Mouse (Mus musculus): ENCODE data around the gene Parn. TPM values are rescaled to one million over a fixed set of nuclear protein-coding genes. Genes with fewer than 3 reads are reported as not detected.

Gene Parn
- polyA plus RNA-seq, 1 experiment from 2014 or later, result 14.9 TPM

- H3K36me3 ChIP-seq (ENCODE audit: control insufficient read depth, insufficient read depth), result no peaks in the 10 kb centered on the region
- WGBS (ENCODE audit: insufficient replicate concordance), result 90% methylated on average over 1 of the region's 1 CpGs
- H3K4me3 ChIP-seq (ENCODE audit: low read depth, low read length), result no peak overlapping the region
- no peak overlapping the region for H3K27ac ChIP-seq (ENCODE audit: low read length)
- H3K4me1 ChIP-seq (ENCODE audit: control insufficient read depth, low read depth, low read length), result peaks cover 3% of the 10 kb centered on the region; the same call in 1 of the 2 replicates
- no peaks in the 10 kb centered on the region for H3K27me3 ChIP-seq (ENCODE audit: control insufficient read depth, insufficient read depth, low read depth, low read length)
- H3K4me2 ChIP-seq (ENCODE audit: low read depth, low read length), result no peak overlapping the region
- ATAC-seq (ENCODE audit: low read depth), result no peak
- H3K9ac ChIP-seq (ENCODE audit: low read depth, low read length), result no peak overlapping the region
- H3K9me3 ChIP-seq (replicated peaks; ENCODE audit: control insufficient read depth, low read length), result no peaks in the 10 kb centered on the region
Measured at GRCm38 (mm10) chr16:13580016-13580415, 88.0 kb downstream of the Parn start.

- 44% methylated on average over 4 of the region's 4 CpGs for WGBS (ENCODE audit: insufficient replicate concordance)
- H3K36me3 ChIP-seq (ENCODE audit: control insufficient read depth, insufficient read depth), result no peaks in the 10 kb centered on the region
- no peak overlapping the region for H3K4me2 ChIP-seq (ENCODE audit: low read depth, low read length)
- H3K9me3 ChIP-seq (replicated peaks; ENCODE audit: control insufficient read depth, low read length), result no peaks in the 10 kb centered on the region
- H3K9ac ChIP-seq (ENCODE audit: low read depth, low read length), result no peak overlapping the region
- ATAC-seq (ENCODE audit: low read depth), result peak; percentile 47
- H3K4me3 ChIP-seq (ENCODE audit: low read depth, low read length), result no peak overlapping the region
- H3K27me3 ChIP-seq (ENCODE audit: control insufficient read depth, insufficient read depth, low read depth, low read length), result no peaks in the 10 kb centered on the region
- H3K27ac ChIP-seq (ENCODE audit: low read length), result no peak overlapping the region
- H3K4me1 ChIP-seq (ENCODE audit: control insufficient read depth, low read depth, low read length), result peaks cover 3% of the 10 kb centered on the region; the same call in 1 of the 2 replicates
Measured at GRCm38 (mm10) chr16:13575306-13575705, 92.7 kb downstream of the Parn start.

GRCm38 (mm10) chr16:13568280-13568679 is 99.7 kb downstream of the Parn start:
- Histone ChIP-seq H3K9me3 (replicated peaks; ENCODE audit: control insufficient read depth, low read length) (no peaks in the 10 kb centered on the region), H3K27me3 (ENCODE audit: control insufficient read depth, insufficient read depth, low read depth, low read length) (no peaks in the 10 kb centered on the region), H3K4me3 (ENCODE audit: low read depth, low read length) (no peak overlapping the region), H3K9ac (ENCODE audit: low read depth, low read length) (no peak overlapping the region), H3K36me3 (ENCODE audit: control insufficient read depth, insufficient read depth) (no peaks in the 10 kb centered on the region), H3K4me2 (ENCODE audit: low read depth, low read length) (no peak overlapping the region), H3K4me1 (ENCODE audit: control insufficient read depth, low read depth, low read length) (no peaks in the 10 kb centered on the region), H3K27ac (ENCODE audit: low read length) (no peak overlapping the region)
- WGBS (ENCODE audit: insufficient replicate concordance), result 67% methylated on average over 2 of the region's 2 CpGs
- ATAC-seq (ENCODE audit: low read depth), result no peak

GRCm38 (mm10) chr16:13567614-13568013 is 100.4 kb downstream of the Parn start:
- Histone ChIP-seq H3K9ac (ENCODE audit: low read depth, low read length) (no peak overlapping the region), H3K4me3 (ENCODE audit: low read depth, low read length) (no peak overlapping the region), H3K4me1 (ENCODE audit: control insufficient read depth, low read depth, low read length) (no peaks in the 10 kb centered on the region), H3K4me2 (ENCODE audit: low read depth, low read length) (no peak overlapping the region), H3K27ac (ENCODE audit: low read length) (no peak overlapping the region), H3K36me3 (ENCODE audit: control insufficient read depth, insufficient read depth) (no peaks in the 10 kb centered on the region), H3K27me3 (ENCODE audit: control insufficient read depth, insufficient read depth, low read depth, low read length) (no peaks in the 10 kb centered on the region), H3K9me3 (replicated peaks; ENCODE audit: control insufficient read depth, low read length) (no peaks in the 10 kb centered on the region)
- ATAC-seq (ENCODE audit: low read depth), result 0 out of 2 replicates have a peak, but pooled peaks have one; percentile 11
- 73% methylated on average over 1 of the region's 1 CpGs for WGBS (ENCODE audit: insufficient replicate concordance)

- Histone ChIP-seq H3K36me3 (ENCODE audit: control insufficient read depth, insufficient read depth) (no peaks in the 10 kb centered on the region), H3K4me1 (ENCODE audit: control insufficient read depth, low read depth, low read length) (no peaks in the 10 kb centered on the region), H3K9ac (ENCODE audit: low read depth, low read length) (no peak overlapping the region), H3K27ac (ENCODE audit: low read length) (no peak overlapping the region), H3K4me2 (ENCODE audit: low read depth, low read length) (no peak overlapping the region), H3K27me3 (ENCODE audit: control insufficient read depth, insufficient read depth, low read depth, low read length) (no peaks in the 10 kb centered on the region), H3K9me3 (replicated peaks; ENCODE audit: control insufficient read depth, low read length) (no peaks in the 10 kb centered on the region), H3K4me3 (ENCODE audit: low read depth, low read length) (no peak overlapping the region)
- WGBS (ENCODE audit: insufficient replicate concordance), result 79% methylated on average over 6 of the region's 6 CpGs
- no peak for ATAC-seq (ENCODE audit: low read depth)
Measured at GRCm38 (mm10) chr16:13566351-13566750, 101.6 kb downstream of the Parn start.

- H3K27me3 ChIP-seq (ENCODE audit: control insufficient read depth, insufficient read depth, low read depth, low read length), result no peaks in the 10 kb centered on the region
- no peaks in the 10 kb centered on the region for H3K4me1 ChIP-seq (ENCODE audit: control insufficient read depth, low read depth, low read length)
- no peak overlapping the region for H3K4me2 ChIP-seq (ENCODE audit: low read depth, low read length)
- no peak overlapping the region for H3K9ac ChIP-seq (ENCODE audit: low read depth, low read length)
- no peak overlapping the region for H3K4me3 ChIP-seq (ENCODE audit: low read depth, low read length)
- WGBS (ENCODE audit: insufficient replicate concordance), result 77% methylated on average over 5 of the region's 5 CpGs
- H3K36me3 ChIP-seq (ENCODE audit: control insufficient read depth, insufficient read depth), result no peaks in the 10 kb centered on the region
- H3K9me3 ChIP-seq (replicated peaks; ENCODE audit: control insufficient read depth, low read length), result no peaks in the 10 kb centered on the region
- H3K27ac ChIP-seq (ENCODE audit: low read length), result no peak overlapping the region
- ATAC-seq (ENCODE audit: low read depth), result no peak
Measured at GRCm38 (mm10) chr16:13565291-13565690, 102.7 kb downstream of the Parn start.

GRCm38 (mm10) chr16:13557784-13558183 is 110.2 kb downstream of the Parn start:
- H3K27me3 ChIP-seq (ENCODE audit: control insufficient read depth, insufficient read depth, low read depth, low read length), result no peaks in the 10 kb centered on the region
- H3K4me3 ChIP-seq (ENCODE audit: low read depth, low read length), result no peak overlapping the region
- WGBS (ENCODE audit: insufficient replicate concordance), result 72% methylated on average over 2 of the region's 2 CpGs
- no peak overlapping the region for H3K9ac ChIP-seq (ENCODE audit: low read depth, low read length)
- no peak for ATAC-seq (ENCODE audit: low read depth)
- no peak overlapping the region for H3K4me2 ChIP-seq (ENCODE audit: low read depth, low read length)
- H3K36me3 ChIP-seq (ENCODE audit: control insufficient read depth, insufficient read depth), result no peaks in the 10 kb centered on the region
- no peaks in the 10 kb centered on the region for H3K9me3 ChIP-seq (replicated peaks; ENCODE audit: control insufficient read depth, low read length)
- no peaks in the 10 kb centered on the region for H3K4me1 ChIP-seq (ENCODE audit: control insufficient read depth, low read depth, low read length)
- no peak overlapping the region for H3K27ac ChIP-seq (ENCODE audit: low read length)

- Histone ChIP-seq H3K4me1 (ENCODE audit: control insufficient read depth, low read depth, low read length) (no peaks in the 10 kb centered on the region), H3K9me3 (replicated peaks; ENCODE audit: control insufficient read depth, low read length) (no peaks in the 10 kb centered on the region), H3K27ac (ENCODE audit: low read length) (no peak overlapping the region), H3K27me3 (ENCODE audit: control insufficient read depth, insufficient read depth, low read depth, low read length) (no peaks in the 10 kb centered on the region), H3K36me3 (ENCODE audit: control insufficient read depth, insufficient read depth) (no peaks in the 10 kb centered on the region), H3K4me2 (ENCODE audit: low read depth, low read length) (no peak overlapping the region), H3K4me3 (ENCODE audit: low read depth, low read length) (no peak overlapping the region), H3K9ac (ENCODE audit: low read depth, low read length) (no peak overlapping the region)
- ATAC-seq (ENCODE audit: low read depth), result no peak
- WGBS (ENCODE audit: insufficient replicate concordance), result 77% methylated on average over 9 of the region's 9 CpGs
Measured at GRCm38 (mm10) chr16:13556954-13557470, 111.0 kb downstream of the Parn start.

GRCm38 (mm10) chr16:13556446-13556845 is 111.5 kb downstream of the Parn start:
- H3K27me3 ChIP-seq (ENCODE audit: control insufficient read depth, insufficient read depth, low read depth, low read length), result no peaks in the 10 kb centered on the region
- H3K4me3 ChIP-seq (ENCODE audit: low read depth, low read length), result no peak overlapping the region
- H3K36me3 ChIP-seq (ENCODE audit: control insufficient read depth, insufficient read depth), result no peaks in the 10 kb centered on the region
- no peaks in the 10 kb centered on the region for H3K4me1 ChIP-seq (ENCODE audit: control insufficient read depth, low read depth, low read length)
- H3K4me2 ChIP-seq (ENCODE audit: low read depth, low read length), result no peak overlapping the region
- no peak for ATAC-seq (ENCODE audit: low read depth)
- WGBS (ENCODE audit: insufficient replicate concordance), result 77% methylated on average over 7 of the region's 7 CpGs
- no peak overlapping the region for H3K9ac ChIP-seq (ENCODE audit: low read depth, low read length)
- H3K9me3 ChIP-seq (replicated peaks; ENCODE audit: control insufficient read depth, low read length), result no peaks in the 10 kb centered on the region
- no peak overlapping the region for H3K27ac ChIP-seq (ENCODE audit: low read length)
